Mouse (Mus musculus) hindbrain, embryonic 12.5 days (tissue): ENCODE measurements at regions not wholly inside any gene's neighbourhood (a gene's known extent, or its start where the extent isn't known, plus 50 kb on each side); places are given as distances from the start of the nearest gene placed in this dataset.
"Not testable (repeated sequence)": the region's sequence is repeated elsewhere in the genome, so short reads cannot be mapped to it uniquely, and the experiment has no call there.

ENCODE experiments used
- ATAC-seq: fragments of 200-750 bp; cut with Nextera tagmentation; 2 replicates; pipeline ENCODE4 v1.8.0; 2017; ENCODE audit warnings: moderate TSS enrichment; ENCODE audit not compliant: low FRiP score
- H3K27ac ChIP-seq: fragments of 300-500 bp; sonication (generic); 2 replicates; pipeline ENCODE4 v1.5.1; 2016; ENCODE audit warnings: mild to moderate bottlenecking
- H3K27me3 ChIP-seq: fragments of 300-500 bp; sonication (generic); 2 replicates; pipeline ENCODE4 v1.6.1; 2016; ENCODE audit warnings: mild to moderate bottlenecking
- H3K36me3 ChIP-seq: fragments of 300-500 bp; sonication (generic); 2 replicates; pipeline ENCODE4 v1.6.1; 2016; ENCODE audit warnings: mild to moderate bottlenecking
- H3K4me1 ChIP-seq: fragments of 300-500 bp; sonication (generic); 2 replicates; pipeline ENCODE4 v1.6.1; 2016
- H3K4me2 ChIP-seq: fragments of 300-500 bp; sonication (generic); replicated peaks from 2 replicates; pipeline ENCODE4 v1.6.1; 2016; ENCODE audit warnings: mild to moderate bottlenecking
- H3K4me3 ChIP-seq: fragments of 300-500 bp; sonication (generic); 2 replicates; pipeline ENCODE4 v1.5.1; 2016; ENCODE audit warnings: mild to moderate bottlenecking
- H3K9ac ChIP-seq: fragments of 300-500 bp; sonication (generic); 2 replicates; pipeline ENCODE4 v1.6.1; 2016; ENCODE audit warnings: mild to moderate bottlenecking, moderate library complexity
- H3K9me3 ChIP-seq: fragments of 300-500 bp; sonication (generic); replicated peaks from 2 replicates; pipeline ENCODE4 v1.6.1; 2016; ENCODE audit warnings: mild to moderate bottlenecking
- WGBS: fragments of 180-500 bp; shearing (Covaris S2); methylation state at CpG from one replicate; pipeline ENCODE4 v1.1.7; 2016; 5-methylcytosine and 5-hydroxymethylcytosine counted together

- H3K27ac ChIP-seq, result no peak overlapping the region
- H3K9ac ChIP-seq, result no peak overlapping the region
- H3K4me3 ChIP-seq, result no peak overlapping the region
- 90% methylated on average over 1 of the region's 1 CpGs for WGBS
- H3K27me3 ChIP-seq, result no peaks in the 10 kb centered on the region
- ATAC-seq, result no peak
- no peaks in the 10 kb centered on the region for H3K36me3 ChIP-seq
- H3K4me2 ChIP-seq, result no peak overlapping the region
- no peaks in the 10 kb centered on the region for H3K4me1 ChIP-seq
- H3K9me3 ChIP-seq, result no peaks in the 10 kb centered on the region
These were observed 167.1 kb downstream of the Pcdh17 start for GRCm38 (mm10) chr14:84610476-84610875.

GRCm38 (mm10) chr14:84612551-84612950 lies 169.2 kb downstream of the Pcdh17 start:
- Histone ChIP-seq H3K4me3 (no peak overlapping the region), H3K4me2 (no peak overlapping the region), H3K9ac (no peak overlapping the region), H3K27me3 (no peaks in the 10 kb centered on the region), H3K36me3 (no peaks in the 10 kb centered on the region), H3K27ac (no peak overlapping the region), H3K9me3 (no peaks in the 10 kb centered on the region), H3K4me1 (no peaks in the 10 kb centered on the region)
- WGBS, result 37% methylated on average over 4 of the region's 4 CpGs
- no peak for ATAC-seq

DNA sequence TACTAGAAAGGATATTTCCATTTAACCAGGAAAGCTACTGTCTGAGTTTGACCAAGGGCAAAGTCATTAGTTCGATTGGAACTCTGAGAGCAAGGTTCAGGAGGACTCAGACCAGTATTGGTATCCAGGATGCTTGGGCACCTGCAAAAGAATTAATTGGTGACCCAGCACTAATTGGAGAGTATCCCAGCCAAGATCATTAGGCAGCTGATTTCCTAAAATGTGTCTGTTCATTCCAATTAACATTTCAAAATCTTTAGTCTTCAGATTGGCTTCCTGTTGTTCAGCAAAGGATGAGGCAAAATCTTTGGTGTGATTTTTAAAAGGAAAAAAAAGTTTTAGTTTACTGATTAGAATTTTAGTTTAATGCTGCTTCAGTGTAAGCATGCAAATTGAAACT lies 201.7 kb downstream of the Pcdh17 start:
- H3K27me3 ChIP-seq, result no peaks in the 10 kb centered on the region
- no peak overlapping the region for H3K4me3 ChIP-seq
- no peak for ATAC-seq
- no peak overlapping the region for H3K4me2 ChIP-seq
- WGBS, result 65% methylated on average over 1 of the region's 1 CpGs
- no peaks in the 10 kb centered on the region for H3K4me1 ChIP-seq
- H3K9me3 ChIP-seq, result no peaks in the 10 kb centered on the region
- no peak overlapping the region for H3K9ac ChIP-seq
- H3K36me3 ChIP-seq, result no peaks in the 10 kb centered on the region
- no peak overlapping the region for H3K27ac ChIP-seq

- Histone ChIP-seq H3K4me2 (no peak overlapping the region), H3K4me3 (no peak overlapping the region), H3K27me3 (no peaks in the 10 kb centered on the region), H3K9me3 (no peaks in the 10 kb centered on the region), H3K36me3 (no peaks in the 10 kb centered on the region), H3K4me1 (no peaks in the 10 kb centered on the region), H3K27ac (no peak overlapping the region), H3K9ac (no peak overlapping the region)
- WGBS, result 81% methylated on average over 3 of the region's 3 CpGs
- ATAC-seq, result no peak
These were observed 202.7 kb downstream of the Pcdh17 start for GRCm38 (mm10) chr14:84645972-84646577.

GRCm38 (mm10) chr14:84659206-84659775 lies 215.9 kb downstream of the Pcdh17 start:
- H3K9me3 ChIP-seq, result no peaks in the 10 kb centered on the region
- H3K4me3 ChIP-seq, result no peak overlapping the region
- no peak overlapping the region for H3K27ac ChIP-seq
- ATAC-seq, result no peak
- no peaks in the 10 kb centered on the region for H3K4me1 ChIP-seq
- WGBS, result 21% methylated on average over 6 of the region's 6 CpGs
- no peaks in the 10 kb centered on the region for H3K27me3 ChIP-seq
- no peak overlapping the region for H3K9ac ChIP-seq
- H3K4me2 ChIP-seq, result peak overlapping the region; percentile 9; the same call in 1 of the 2 replicates
- no peaks in the 10 kb centered on the region for H3K36me3 ChIP-seq

- not testable (repeated sequence) for H3K4me1 ChIP-seq, H3K36me3 ChIP-seq, H3K4me2 ChIP-seq, H3K27ac ChIP-seq, ATAC-seq, H3K27me3 ChIP-seq, H3K9ac ChIP-seq, H3K4me3 ChIP-seq, H3K9me3 ChIP-seq
- WGBS, result 87% methylated on average over 2 of the region's 2 CpGs
These were observed 224.3 kb downstream of the Pcdh17 start for GRCm38 (mm10) chr14:84667685-84668084.

GRCm38 (mm10) chr14:84671678-84672472 lies 228.5 kb downstream of the Pcdh17 start:
- no peak for ATAC-seq
- no peak overlapping the region for H3K9ac ChIP-seq
- no peak overlapping the region for H3K4me2 ChIP-seq

DNA sequence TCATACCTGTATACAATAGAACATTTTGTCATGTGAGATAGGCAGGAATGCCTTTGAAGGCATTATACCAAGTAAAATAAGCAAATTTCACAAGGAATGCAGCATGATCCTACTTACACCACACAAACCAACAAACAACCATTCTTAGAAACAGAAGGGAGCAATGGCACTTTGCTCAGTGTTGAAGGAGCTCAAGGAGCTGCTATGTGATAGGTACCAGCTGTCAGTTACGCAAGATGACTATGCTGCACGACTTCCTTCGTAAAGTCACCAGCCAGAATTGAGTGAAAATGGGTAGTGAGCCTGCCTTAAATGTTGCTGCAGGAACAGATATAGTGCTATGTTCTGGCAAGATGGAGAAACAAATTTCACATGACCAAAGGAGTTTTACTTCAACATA lies 243.5 kb downstream of the Pcdh17 start:
- Histone ChIP-seq H3K4me2 (no peak overlapping the region), H3K27ac (no peak overlapping the region), H3K4me1 (no peaks in the 10 kb centered on the region), H3K36me3 (no peaks in the 10 kb centered on the region), H3K4me3 (no peak overlapping the region), H3K9me3 (no peaks in the 10 kb centered on the region), H3K27me3 (no peaks in the 10 kb centered on the region), H3K9ac (no peak overlapping the region)
- 82% methylated on average over 3 of the region's 3 CpGs for WGBS
- no peak for ATAC-seq

More at GRCm38 (mm10) chr14:84671678-84672472, 228.5 kb downstream of the Pcdh17 start:
- no peaks in the 10 kb centered on the region for H3K9me3 ChIP-seq
- WGBS, result 60% methylated on average over 7 of the region's 7 CpGs
- H3K27me3 ChIP-seq, result no peaks in the 10 kb centered on the region
- no peaks in the 10 kb centered on the region for H3K4me1 ChIP-seq
- H3K27ac ChIP-seq, result no peak overlapping the region
- no peaks in the 10 kb centered on the region for H3K36me3 ChIP-seq
- H3K4me3 ChIP-seq, result no peak overlapping the region

DNA sequence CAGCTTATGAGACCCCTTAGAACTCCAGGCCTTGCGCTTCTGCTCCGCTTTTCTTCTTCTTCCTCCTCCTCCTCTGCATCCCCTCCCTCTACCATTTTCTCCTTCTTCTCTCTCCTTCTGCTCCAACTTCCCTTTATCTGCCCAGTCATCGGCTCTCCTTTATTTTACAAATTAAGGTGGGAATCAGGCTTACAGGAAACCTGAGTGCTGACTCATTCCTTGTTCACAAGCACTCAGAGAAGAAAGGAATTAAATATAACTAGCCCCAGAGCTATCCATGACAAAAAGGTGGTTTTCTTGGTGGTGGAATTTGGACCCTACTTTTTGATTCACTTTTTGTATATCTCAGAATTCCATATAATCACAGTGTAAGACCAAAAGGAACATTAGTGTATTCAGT lies 247.4 kb downstream of the Pcdh17 start:
- Histone ChIP-seq H3K9ac (no peak overlapping the region), H3K9me3 (no peaks in the 10 kb centered on the region), H3K4me2 (no peak overlapping the region), H3K36me3 (no peaks in the 10 kb centered on the region), H3K27ac (no peak overlapping the region), H3K4me1 (no peaks in the 10 kb centered on the region), H3K27me3 (no peaks in the 10 kb centered on the region), H3K4me3 (no peak overlapping the region)
- WGBS, result 80% methylated on average over 3 of the region's 3 CpGs
- ATAC-seq, result no peak
